Mouse (Mus musculus) embryonic facial prominence, embryonic 12.5 days (tissue): ENCODE data around the gene Bud31. TPM values are rescaled to one million over a fixed set of nuclear protein-coding genes. Genes with fewer than 3 reads are reported as not detected.
A peak's percentile ranks its signal among the peaks of the same experiment; 100 is the strongest.
"Not testable (repeated sequence)": the region's sequence is repeated elsewhere in the genome, so short reads cannot be mapped to it uniquely, and the experiment has no call there.

Source experiments
- ATAC-seq: fragments of 200-750 bp; cut with Nextera tagmentation; 2 replicates; pipeline ENCODE4 v1.8.0; 2017; ENCODE audit not compliant: insufficient number of reproducible peaks, insufficient read depth, low FRiP score, low TSS enrichment
- H3K27ac ChIP-seq: fragments of 300-500 bp; sonication (generic); 2 replicates; pipeline ENCODE4 v1.5.1; 2016; ENCODE audit warnings: mild to moderate bottlenecking
- H3K27me3 ChIP-seq: fragments of 300-500 bp; sonication (generic); 2 replicates; pipeline ENCODE4 v1.6.1; 2016; ENCODE audit warnings: mild to moderate bottlenecking, moderate library complexity
- H3K36me3 ChIP-seq: fragments of 300-500 bp; sonication (generic); 2 replicates; pipeline ENCODE4 v1.6.1; 2016; ENCODE audit warnings: mild to moderate bottlenecking
- H3K4me1 ChIP-seq: fragments of 300-500 bp; sonication (generic); 2 replicates; pipeline ENCODE4 v1.6.1; 2016
- H3K4me2 ChIP-seq: fragments of 300-500 bp; sonication (generic); replicated peaks from 2 replicates; pipeline ENCODE4 v1.6.1; 2016; ENCODE audit warnings: mild to moderate bottlenecking, moderate library complexity
- H3K4me3 ChIP-seq: fragments of 300-500 bp; sonication (generic); 2 replicates; pipeline ENCODE4 v1.5.1; 2016; ENCODE audit warnings: mild to moderate bottlenecking
- H3K9ac ChIP-seq: fragments of 300-500 bp; sonication (generic); 2 replicates; pipeline ENCODE4 v1.6.1; 2016; ENCODE audit warnings: mild to moderate bottlenecking, moderate library complexity
- H3K9me3 ChIP-seq: fragments of 300-500 bp; sonication (generic); 2 replicates; pipeline ENCODE4 v1.6.1; 2016; ENCODE audit warnings: mild to moderate bottlenecking, moderate library complexity
- WGBS: fragments of 180-500 bp; shearing (Covaris S2); methylation state at CpG from one replicate; pipeline ENCODE4 v1.1.7; 2016; 5-methylcytosine and 5-hydroxymethylcytosine counted together
- polyA plus RNA-seq: library from polyadenylated mRNA; unstranded; fragments of >200 nt; fragmentation: Nextera tagmentation; extraction: Ambion mirVana; gene quantifications from 2 replicates; pipeline ENCODE4 v1.2.1, GENCODE M21; 2016

Bud31 gene
- polyA plus RNA-seq, 1 experiment from 2014 or later: 218 TPM

DNA sequence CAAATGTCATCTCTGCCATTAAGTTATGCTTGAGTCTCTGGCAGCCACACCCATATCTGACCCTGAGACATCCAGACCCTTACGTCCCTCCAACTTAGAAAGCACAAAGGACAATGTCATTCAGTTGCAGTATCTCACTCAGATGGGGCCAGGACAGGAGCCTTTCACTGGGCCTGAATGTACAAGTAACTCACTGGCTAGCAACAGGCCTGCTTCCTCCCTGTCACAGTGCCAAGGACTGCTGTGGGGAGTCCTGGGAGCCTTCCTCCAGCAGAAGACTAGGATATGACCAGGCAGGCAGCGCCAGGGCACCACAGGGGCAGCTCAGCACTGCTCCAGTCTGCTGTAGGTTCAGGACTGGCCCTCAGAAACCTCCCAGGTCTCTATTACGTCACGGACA lies 11.0 kb upstream of the Bud31 start:
- Histone ChIP-seq H3K36me3 (peaks cover 90% of the 10 kb centered on the region), H3K4me1 (no peaks in the 10 kb centered on the region), H3K9ac (no peak overlapping the region), H3K27me3 (no peaks in the 10 kb centered on the region), H3K4me2 (no peak overlapping the region), H3K27ac (no peak overlapping the region), H3K4me3 (no peak overlapping the region), H3K9me3 (no peaks in the 10 kb centered on the region)
- 92% methylated on average over 4 of the region's 4 CpGs for WGBS
- ATAC-seq: no peak

DNA sequence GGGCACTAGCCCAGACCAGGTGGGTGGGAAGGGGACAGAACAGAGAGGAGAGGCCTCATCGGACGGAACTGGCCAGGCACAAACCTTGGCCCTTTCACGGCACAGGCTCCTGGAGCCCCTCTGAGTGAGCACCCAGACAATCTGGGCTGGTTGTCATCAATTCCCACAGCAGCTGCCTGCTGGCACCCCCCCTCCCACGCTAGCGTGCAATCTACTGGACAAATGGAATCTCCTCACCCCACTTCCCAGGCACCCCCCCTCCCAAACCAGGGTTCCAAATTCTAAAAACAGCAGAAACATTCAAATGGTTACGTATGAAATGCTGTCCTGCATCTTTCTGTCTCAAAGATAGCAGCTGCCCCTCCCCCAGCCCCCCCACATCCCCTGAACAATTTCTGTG lies 10.4 kb upstream of the Bud31 start:
- H3K9me3 ChIP-seq, H3K4me3 ChIP-seq, H3K9ac ChIP-seq, H3K4me2 ChIP-seq, H3K4me1 ChIP-seq, H3K27me3 ChIP-seq, ATAC-seq, H3K27ac ChIP-seq: not testable (repeated sequence)
- WGBS: 94% methylated on average over 3 of the region's 6 CpGs
- H3K36me3 ChIP-seq: peaks cover 90% of the 10 kb centered on the region

DNA sequence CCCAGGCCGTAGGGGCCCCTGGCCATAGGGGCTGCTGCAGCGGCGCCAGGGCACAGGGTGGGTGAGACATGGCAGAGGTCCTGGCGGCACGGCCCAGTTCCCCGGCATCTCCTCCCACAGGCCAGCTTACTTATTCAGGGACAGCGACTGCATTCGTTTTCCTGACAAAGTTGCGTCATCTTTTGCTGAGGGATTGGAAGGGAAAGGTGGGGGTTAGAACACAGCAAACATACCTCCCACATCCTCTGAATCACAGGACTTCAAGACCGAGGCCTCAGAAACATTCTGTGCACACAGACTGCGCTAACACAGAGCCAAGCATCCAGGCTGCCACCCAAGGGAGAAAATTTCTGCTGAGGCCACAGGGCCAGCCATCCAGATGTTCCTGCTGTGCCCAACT lies 10.0 kb upstream of the Bud31 start:
- no peaks in the 10 kb centered on the region for H3K9me3 ChIP-seq
- no peak for ATAC-seq
- H3K9ac ChIP-seq: no peak overlapping the region
- WGBS: 95% methylated on average over 11 of the region's 11 CpGs
- no peak overlapping the region for H3K4me2 ChIP-seq
- H3K4me3 ChIP-seq: no peak overlapping the region
- no peak overlapping the region for H3K27ac ChIP-seq
- no peaks in the 10 kb centered on the region for H3K27me3 ChIP-seq
- H3K36me3 ChIP-seq: peaks cover 90% of the 10 kb centered on the region
- no peaks in the 10 kb centered on the region for H3K4me1 ChIP-seq

DNA sequence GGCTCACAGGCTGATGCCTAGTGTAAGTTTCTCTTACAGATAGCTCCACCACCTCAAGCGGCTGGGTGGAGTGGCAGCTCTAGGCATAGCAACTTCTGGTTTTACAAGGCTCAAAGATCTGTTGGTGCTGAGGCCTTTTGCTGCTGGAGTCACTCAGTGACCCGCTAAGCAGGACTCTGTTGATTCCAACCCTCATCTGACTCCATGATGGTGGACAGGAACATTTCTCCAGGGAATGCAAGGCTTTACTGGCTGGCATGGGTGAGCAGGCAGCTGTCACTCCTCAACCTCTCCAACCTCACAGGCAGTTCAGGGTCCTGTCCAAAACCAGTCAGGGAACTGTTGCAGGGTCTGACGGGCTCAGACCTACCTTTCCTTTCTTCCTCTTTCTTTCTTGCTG lies 9.2 kb upstream of the Bud31 start:
- H3K27ac ChIP-seq: no peak overlapping the region

DNA sequence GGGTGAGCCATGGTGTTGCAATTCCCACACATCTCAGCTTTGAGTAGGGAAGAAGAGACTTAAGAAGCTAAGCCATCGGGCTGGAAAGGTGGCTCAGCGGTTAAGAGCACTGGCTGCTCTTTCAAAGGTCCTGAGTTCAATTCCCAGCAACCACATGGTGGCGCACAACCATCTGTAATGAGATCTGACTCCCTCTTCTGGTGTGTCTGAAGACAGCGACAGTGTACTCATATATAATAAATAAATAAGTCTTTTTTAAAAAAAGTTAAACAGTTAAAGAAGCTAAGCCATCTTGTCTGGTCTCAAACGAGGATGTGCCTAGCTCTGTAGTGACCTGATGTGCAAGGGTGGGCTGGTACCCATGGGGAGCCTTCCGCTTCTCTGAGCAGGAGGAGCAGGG lies 6.9 kb upstream of the Bud31 start:
- peaks cover 84% of the 10 kb centered on the region for H3K36me3 ChIP-seq
- WGBS: 85% methylated on average over 6 of the region's 6 CpGs
- not testable (repeated sequence) for H3K4me2 ChIP-seq, ATAC-seq, H3K4me3 ChIP-seq, H3K27ac ChIP-seq, H3K9me3 ChIP-seq, H3K9ac ChIP-seq, H3K4me1 ChIP-seq, H3K27me3 ChIP-seq

More for the DNA sequence above, 9.2 kb upstream of the Bud31 start:
- H3K4me1 ChIP-seq: no peaks in the 10 kb centered on the region
- 91% methylated on average over 3 of the region's 3 CpGs for WGBS
- H3K27me3 ChIP-seq: no peaks in the 10 kb centered on the region
- no peaks in the 10 kb centered on the region for H3K9me3 ChIP-seq
- H3K4me2 ChIP-seq: no peak overlapping the region
- no peak overlapping the region for H3K4me3 ChIP-seq
- no peak overlapping the region for H3K9ac ChIP-seq
- H3K36me3 ChIP-seq: peaks cover 89% of the 10 kb centered on the region
- ATAC-seq: no peak

DNA sequence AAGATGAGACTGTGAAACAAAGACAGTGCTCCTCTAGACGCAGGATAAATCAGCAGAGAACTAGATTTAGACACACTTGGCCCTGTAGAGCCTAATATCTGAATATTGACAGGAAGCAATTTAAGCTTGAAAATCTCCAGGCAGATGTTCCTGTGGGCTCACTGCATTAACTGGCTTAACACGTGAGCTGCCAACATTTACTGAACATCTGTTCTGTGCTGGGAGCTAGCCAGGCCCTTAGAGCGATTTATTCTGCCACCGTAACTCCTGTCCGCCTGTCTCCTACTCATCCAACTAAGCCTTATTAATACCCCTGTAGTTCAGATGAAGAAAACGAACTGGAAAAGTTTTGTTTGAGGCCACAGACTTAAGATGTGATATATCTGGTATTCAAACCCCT lies 1.3 kb upstream of the Bud31 start:
- no peaks in the 10 kb centered on the region for H3K27me3 ChIP-seq
- WGBS: 17% methylated on average over 6 of the region's 6 CpGs
- H3K36me3 ChIP-seq: peaks cover 55% of the 10 kb centered on the region
- ATAC-seq: 0 out of 2 replicates have a peak, but pooled peaks have one; percentile 3
- H3K9me3 ChIP-seq: no peaks in the 10 kb centered on the region
- peak overlapping the region; percentile 82 for H3K4me2 ChIP-seq
- peak overlapping the region; percentile 85 for H3K9ac ChIP-seq
- H3K4me1 ChIP-seq: peaks cover 25% of the 10 kb centered on the region
- H3K27ac ChIP-seq: no peak overlapping the region
- H3K4me3 ChIP-seq: peak overlapping the region; percentile 66

DNA sequence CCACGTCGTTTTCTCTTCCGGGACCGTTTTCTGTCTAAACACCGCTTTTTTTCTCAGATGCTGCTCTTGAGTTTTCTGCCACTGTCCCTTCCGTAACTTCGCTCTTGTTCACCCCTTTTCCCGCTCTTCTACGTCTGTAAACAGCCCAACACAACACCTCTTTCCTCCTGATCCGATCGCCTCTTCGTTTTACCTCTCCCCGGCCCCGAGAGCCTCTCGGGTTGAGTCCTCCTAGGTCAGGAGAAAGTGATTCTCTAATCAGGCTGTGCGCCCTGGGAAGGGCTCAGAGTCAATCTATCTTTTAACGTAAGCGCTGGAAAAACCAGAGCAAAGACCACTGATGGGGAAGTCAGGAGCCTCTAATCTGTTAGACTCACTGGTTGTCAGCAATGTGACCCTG lies 449 bp downstream of the Bud31 start:
- WGBS: under 1% methylated on average over 18 of the region's 18 CpGs
- peak overlapping the region; percentile 82 for H3K4me2 ChIP-seq
- ATAC-seq: no peak
- peaks cover 25% of the 10 kb centered on the region for H3K4me1 ChIP-seq
- H3K9me3 ChIP-seq: no peaks in the 10 kb centered on the region
- H3K27me3 ChIP-seq: no peaks in the 10 kb centered on the region
- peak overlapping the region; percentile 85 for H3K9ac ChIP-seq
- peaks cover 57% of the 10 kb centered on the region for H3K36me3 ChIP-seq
- H3K4me3 ChIP-seq: peak overlapping the region; percentile 66
- peak overlapping the region; percentile 82 for H3K27ac ChIP-seq

DNA sequence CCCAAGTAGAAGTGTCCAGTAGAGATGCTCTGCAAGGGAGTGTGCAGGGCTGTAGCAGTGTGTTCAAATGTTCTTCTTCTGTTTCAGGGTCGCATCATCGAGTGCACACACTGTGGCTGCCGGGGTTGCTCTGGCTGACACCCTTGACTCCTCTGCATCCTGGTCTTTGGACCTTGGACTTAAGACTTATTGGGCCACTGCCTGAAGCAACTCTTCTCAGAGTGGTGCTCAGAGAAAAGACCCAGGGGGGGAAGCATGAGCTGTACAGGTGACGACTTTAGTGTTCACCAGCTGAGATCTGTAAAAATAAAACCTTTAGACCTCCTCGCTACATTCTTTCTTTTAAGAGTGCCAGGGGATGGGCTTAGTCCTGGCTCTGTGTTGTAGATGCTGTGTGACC lies 7.6 kb downstream of the Bud31 start:
- no peaks in the 10 kb centered on the region for H3K4me1 ChIP-seq
- no peak overlapping the region for H3K9ac ChIP-seq
- ATAC-seq: no peak
- 91% methylated on average over 5 of the region's 5 CpGs for WGBS
- H3K4me3 ChIP-seq: no peak overlapping the region
- no peak overlapping the region for H3K4me2 ChIP-seq
- H3K36me3 ChIP-seq: peaks cover 97% of the 10 kb centered on the region
- H3K27me3 ChIP-seq: no peaks in the 10 kb centered on the region
- no peak overlapping the region for H3K27ac ChIP-seq
- no peaks in the 10 kb centered on the region for H3K9me3 ChIP-seq

DNA sequence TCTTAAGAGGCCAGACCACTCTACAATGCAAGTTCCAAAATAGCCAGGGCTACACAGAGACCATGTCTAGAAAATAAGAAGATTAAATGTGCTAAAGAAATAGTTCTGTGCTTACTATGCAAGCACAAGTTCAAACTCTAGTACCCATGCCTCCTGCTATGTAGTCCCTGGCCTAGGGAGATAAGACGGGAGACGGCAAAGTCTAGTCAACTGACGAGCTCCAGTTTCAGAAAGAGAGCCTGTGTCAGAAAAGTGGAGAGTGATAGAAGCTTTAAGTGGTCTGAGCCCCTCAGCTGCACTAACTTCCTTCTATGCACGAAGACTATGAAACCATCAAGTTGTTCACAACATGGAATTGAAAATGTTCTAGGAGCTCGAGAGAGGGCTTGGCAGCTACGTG lies 9.1 kb downstream of the Bud31 start:
- Histone ChIP-seq H3K27ac (no peak overlapping the region), H3K27me3 (no peaks in the 10 kb centered on the region), H3K4me1 (no peaks in the 10 kb centered on the region), H3K9me3 (no peaks in the 10 kb centered on the region), H3K4me2 (no peak overlapping the region), H3K4me3 (no peak overlapping the region), H3K9ac (no peak overlapping the region), H3K36me3 (peaks cover 96% of the 10 kb centered on the region)
- 90% methylated on average over 6 of the region's 6 CpGs for WGBS
- no peak for ATAC-seq

DNA sequence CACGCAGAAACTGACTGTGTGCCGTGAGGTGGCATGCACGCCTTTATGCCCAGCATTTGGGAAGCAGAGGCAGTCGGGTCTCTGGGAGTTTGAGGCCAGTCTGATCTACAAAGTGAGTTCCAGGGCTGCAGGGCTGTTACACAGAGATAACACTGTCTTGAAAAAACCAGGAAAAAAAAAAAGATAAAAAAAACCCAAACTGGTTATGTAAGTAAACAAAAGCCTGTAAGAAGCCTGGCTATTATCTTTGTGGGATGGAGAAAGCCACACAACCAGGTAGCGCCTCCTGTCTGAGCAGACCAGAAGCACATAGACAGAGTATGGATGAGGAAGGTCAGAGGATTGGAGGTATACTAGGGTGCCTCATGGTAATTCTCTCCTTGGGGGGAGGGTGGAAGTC lies 12.5 kb downstream of the Bud31 start:
- Histone ChIP-seq H3K4me2 (no peak overlapping the region), H3K4me3 (no peak overlapping the region), H3K36me3 (peaks cover 81% of the 10 kb centered on the region), H3K27me3 (no peaks in the 10 kb centered on the region), H3K4me1 (no peaks in the 10 kb centered on the region), H3K9ac (no peak overlapping the region), H3K9me3 (no peaks in the 10 kb centered on the region), H3K27ac (no peak overlapping the region)
- no peak for ATAC-seq
- WGBS: 90% methylated on average over 5 of the region's 5 CpGs

DNA sequence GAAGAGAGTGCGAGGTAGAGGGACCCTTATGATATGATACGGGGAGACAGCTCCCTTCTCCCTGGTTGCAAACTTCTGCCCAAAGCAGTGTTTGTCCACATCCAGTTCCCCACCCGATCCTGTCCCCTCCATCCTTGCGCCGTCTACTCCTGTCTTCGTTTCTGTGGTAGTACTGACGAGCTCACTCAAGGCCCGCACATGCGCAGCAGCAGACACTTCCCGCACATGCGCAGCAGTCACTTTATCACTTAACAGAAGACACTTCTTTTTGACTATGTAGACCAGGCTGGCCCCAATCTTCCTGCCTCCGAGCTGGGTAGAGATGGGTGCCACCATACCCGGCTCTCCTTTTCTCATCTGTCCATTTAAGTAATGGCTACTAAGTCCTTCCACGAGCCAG lies 21.2 kb downstream of the Bud31 start:
- no peak overlapping the region for H3K4me2 ChIP-seq
- peaks cover 9% of the 10 kb centered on the region for H3K4me1 ChIP-seq
- H3K9me3 ChIP-seq: no peaks in the 10 kb centered on the region
- H3K27me3 ChIP-seq: no peaks in the 10 kb centered on the region
- no peak overlapping the region for H3K27ac ChIP-seq
- ATAC-seq: no peak
- peaks cover 63% of the 10 kb centered on the region for H3K36me3 ChIP-seq
- 97% methylated on average over 14 of the region's 14 CpGs for WGBS
- no peak overlapping the region for H3K4me3 ChIP-seq
- H3K9ac ChIP-seq: no peak overlapping the region

DNA sequence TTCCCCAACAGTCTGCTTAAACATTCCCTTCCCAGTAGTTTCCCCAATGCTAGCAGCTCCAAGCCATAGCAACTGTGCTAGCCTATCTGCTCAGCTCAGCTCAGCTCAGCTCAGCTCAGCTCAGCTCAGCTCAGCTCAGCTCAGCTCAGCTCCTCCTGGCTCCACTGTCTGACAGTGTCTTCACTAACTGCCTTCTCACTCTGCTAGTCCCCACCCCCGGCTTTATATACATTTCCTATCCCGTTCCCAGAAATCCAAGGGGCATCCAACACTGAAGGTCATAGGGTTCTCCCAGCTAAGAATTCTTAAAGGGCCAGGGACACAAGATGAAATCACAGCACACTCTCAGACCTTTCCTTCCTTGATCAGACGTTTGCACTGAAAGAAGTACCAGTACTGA lies 24.5 kb downstream of the Bud31 start:
- 0 out of 2 replicates have a peak overlapping the region, but pooled peaks have one; percentile 19 for H3K9ac ChIP-seq
- ATAC-seq: no peak
- WGBS: 73% methylated on average over 3 of the region's 3 CpGs
- H3K27ac ChIP-seq: no peak overlapping the region
- peaks cover 21% of the 10 kb centered on the region for H3K4me1 ChIP-seq
- no peak overlapping the region for H3K4me3 ChIP-seq
- H3K4me2 ChIP-seq: no peak overlapping the region
- no peaks in the 10 kb centered on the region for H3K27me3 ChIP-seq
- peaks cover 38% of the 10 kb centered on the region for H3K36me3 ChIP-seq
- no peaks in the 10 kb centered on the region for H3K9me3 ChIP-seq

DNA sequence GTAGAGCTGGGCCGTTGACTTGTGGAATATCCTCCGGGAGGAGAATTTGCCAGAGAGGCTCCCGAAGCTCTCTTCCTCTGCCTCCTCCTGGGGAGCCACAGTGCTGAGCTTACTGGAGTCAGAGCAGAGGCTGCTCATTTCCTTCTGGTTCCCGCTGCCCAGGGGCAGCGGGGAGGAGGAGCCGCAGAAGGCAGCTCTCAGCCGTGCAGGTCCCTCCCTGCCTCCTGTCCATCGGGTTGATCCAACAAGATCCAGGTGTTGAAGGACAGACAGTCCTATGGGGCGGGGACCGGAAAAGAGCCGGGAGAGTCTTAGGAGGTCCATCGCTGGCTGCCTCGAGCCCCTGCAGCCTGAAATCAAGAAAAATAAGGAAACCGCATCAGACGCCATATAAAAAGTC lies 25.0 kb downstream of the Bud31 start:
- Histone ChIP-seq H3K4me1 (peaks cover 21% of the 10 kb centered on the region), H3K27ac (no peak overlapping the region), H3K9me3 (no peaks in the 10 kb centered on the region), H3K4me2 (no peak overlapping the region), H3K27me3 (no peaks in the 10 kb centered on the region), H3K9ac (0 out of 2 replicates have a peak overlapping the region, but pooled peaks have one; percentile 19), H3K36me3 (peaks cover 35% of the 10 kb centered on the region), H3K4me3 (no peak overlapping the region)
- ATAC-seq: no peak
- WGBS: 80% methylated on average over 15 of the region's 15 CpGs
